Mouse (Mus musculus) gastrocnemius, postnatal 36 days (tissue): Measurements from ENCODE around the gene Fdx1. TPM values are rescaled to one million over a fixed set of nuclear protein-coding genes. Genes with fewer than 3 reads are reported as not detected.

Source experiments
- DNase-seq, 2 experiments: peaks; one replicate each; pipeline ENCODE4 v3.0.0; 2022
- intact Hi-C: fragments of 180-260 bp; cut with DNase I; formaldehyde crosslinking; loops from one replicate; pipeline ENCODE4 v1.15.1; 2025
- total RNA-seq, 2 experiments: library from RNA; stranded (reverse); gene quantifications; 2 replicates each; pipeline ENCODE4 v1.2.3; 2021

Gene Fdx1
- total RNA-seq, 2 experiments from 2014 or later, result 36.2 to 40.7 TPM

- no peak for DNase-seq
- intact Hi-C loops, result no loop called here
Observed at GRCm38 (mm10) chr9:51915580-51915979, 47.8 kb downstream of the Fdx1 start.

GRCm38 (mm10) chr9:51914481-51915120, 48.8 kb downstream of the Fdx1 start:
- intact Hi-C loops, result no loop called here
- peak in 1 of 2 experiments; percentile 17 for DNase-seq

GRCm38 (mm10) chr9:51908838-51909237, 54.5 kb downstream of the Fdx1 start:
- peak; percentile 40 to 49 for DNase-seq
- intact Hi-C loops, result loop anchor here (1.0 kb wide), 1 partner anchor 574 kb away; no protein-coding TSS in a partner anchor

GRCm38 (mm10) chr9:51908255-51908654, 55.1 kb downstream of the Fdx1 start:
- DNase-seq, result no peak
- intact Hi-C loops, result no loop called here

GRCm38 (mm10) chr9:51906938-51907337, 56.4 kb downstream of the Fdx1 start:
- no peak for DNase-seq
- intact Hi-C loops, result no loop called here

Other genes starting within 250 kb of the Fdx1 start
- 10 to 100 TPM; 25.9 to 26.5 TPM for gene Arhgap20, start 198.2 kb downstream of the Fdx1 start, total RNA-seq
- 100 to 1,000 TPM; 102 to 114 TPM for gene Rdx, start 83.6 kb upstream of the Fdx1 start, total RNA-seq
- gene Zc3h12c, start 205.0 kb upstream of the Fdx1 start, total RNA-seq, result 1 to 10 TPM; 5.6 to 6.9 TPM